Mouse (Mus musculus) bone marrow macrophage, adult 2 months (primary cell): Measurements from ENCODE around the gene Atp5e.
A peak's percentile ranks its signal among the peaks of the same experiment; 100 is the strongest.

Source experiments
- CTCF ChIP-seq: IDR thresholded peaks from 2 replicates; pipeline ENCODE4 v1.5.1; 2012; ENCODE audit warnings: low read depth, mild to moderate bottlenecking, low read length, moderate library complexity
- POLR2A ChIP-seq: IDR thresholded peaks from 2 replicates; pipeline ENCODE4 v1.6.1; 2012; ENCODE audit warnings: mild to moderate bottlenecking, low read depth, low read length, borderline replicate concordance

GRCm38 (mm10) chr2:174453681-174454080 lies 10.2 kb downstream of the Atp5e start:
- TF ChIP-seq CTCF, result peak; percentile 45; the same call in 1 of the 2 replicates
- TF ChIP-seq POLR2A, result no peak
